Mouse (Mus musculus): ENCODE measurements around the gene Tbc1d2.

Tbc1d2 gene

GRCm38 (mm10) chr4:46569671-46570070, 80.3 kb downstream of the Tbc1d2 start:
- peaks cover 3% of the 10 kb centered on the region; the same call in 1 of the 2 replicates for H3K36me3 ChIP-seq (ENCODE audit: control insufficient read depth, insufficient read depth, low read length, poor library complexity, severe bottlenecking)
- H3K27me3 ChIP-seq (ENCODE audit: control insufficient read depth, insufficient read depth, low read length, poor library complexity, severe bottlenecking), result no peaks in the 10 kb centered on the region
- DNase-seq (ENCODE audit: low read depth, low spot score), result no peak

GRCm38 (mm10) chr4:46568169-46568568, 81.8 kb downstream of the Tbc1d2 start:
- no peak for DNase-seq (ENCODE audit: low read depth, low spot score)
- Histone ChIP-seq H3K36me3 (ENCODE audit: control insufficient read depth, insufficient read depth, low read length, poor library complexity, severe bottlenecking) (peaks cover 3% of the 10 kb centered on the region; the same call in 1 of the 2 replicates), H3K27me3 (ENCODE audit: control insufficient read depth, insufficient read depth, low read length, poor library complexity, severe bottlenecking) (no peaks in the 10 kb centered on the region)

GRCm38 (mm10) chr4:46566931-46567671, 82.9 kb downstream of the Tbc1d2 start:
- Histone ChIP-seq H3K36me3 (ENCODE audit: control insufficient read depth, insufficient read depth, low read length, poor library complexity, severe bottlenecking) (peaks cover 3% of the 10 kb centered on the region; the same call in 1 of the 2 replicates), H3K27me3 (ENCODE audit: control insufficient read depth, insufficient read depth, low read length, poor library complexity, severe bottlenecking) (no peaks in the 10 kb centered on the region)
- DNase-seq (ENCODE audit: low read depth, low spot score), result peak; percentile 35

- DNase-seq (ENCODE audit: low read depth, low spot score), result no peak
- Histone ChIP-seq H3K27me3 (ENCODE audit: control insufficient read depth, insufficient read depth, low read length, poor library complexity, severe bottlenecking) (no peaks in the 10 kb centered on the region), H3K36me3 (ENCODE audit: control insufficient read depth, insufficient read depth, low read length, poor library complexity, severe bottlenecking) (peaks cover 3% of the 10 kb centered on the region; the same call in 1 of the 2 replicates)
Observed at GRCm38 (mm10) chr4:46565393-46565955, 84.5 kb downstream of the Tbc1d2 start.

- no peaks in the 10 kb centered on the region for H3K27me3 ChIP-seq (ENCODE audit: control insufficient read depth, insufficient read depth, low read length, poor library complexity, severe bottlenecking)
- peaks cover 4% of the 10 kb centered on the region; the same call in 1 of the 2 replicates for H3K36me3 ChIP-seq (ENCODE audit: control insufficient read depth, insufficient read depth, low read length, poor library complexity, severe bottlenecking)
- DNase-seq (ENCODE audit: low read depth, low spot score), result no peak
Observed at GRCm38 (mm10) chr4:46564247-46564646, 85.8 kb downstream of the Tbc1d2 start.

GRCm38 (mm10) chr4:46563847-46564246, 86.2 kb downstream of the Tbc1d2 start:
- H3K36me3 ChIP-seq (ENCODE audit: control insufficient read depth, insufficient read depth, low read length, poor library complexity, severe bottlenecking), result peaks cover 4% of the 10 kb centered on the region; the same call in 1 of the 2 replicates
- peak; percentile 62 for DNase-seq (ENCODE audit: low read depth, low spot score)
- H3K27me3 ChIP-seq (ENCODE audit: control insufficient read depth, insufficient read depth, low read length, poor library complexity, severe bottlenecking), result no peaks in the 10 kb centered on the region

GRCm38 (mm10) chr4:46562841-46563240, 87.2 kb downstream of the Tbc1d2 start:
- Histone ChIP-seq H3K36me3 (ENCODE audit: control insufficient read depth, insufficient read depth, low read length, poor library complexity, severe bottlenecking) (peaks cover 1% of the 10 kb centered on the region; the same call in 1 of the 2 replicates), H3K27me3 (ENCODE audit: control insufficient read depth, insufficient read depth, low read length, poor library complexity, severe bottlenecking) (no peaks in the 10 kb centered on the region)
- no peak for DNase-seq (ENCODE audit: low read depth, low spot score)

- Histone ChIP-seq H3K36me3 (ENCODE audit: control insufficient read depth, insufficient read depth, low read length, poor library complexity, severe bottlenecking) (peaks cover 1% of the 10 kb centered on the region; the same call in 1 of the 2 replicates), H3K27me3 (ENCODE audit: control insufficient read depth, insufficient read depth, low read length, poor library complexity, severe bottlenecking) (no peaks in the 10 kb centered on the region)
- no peak for DNase-seq (ENCODE audit: low read depth, low spot score)
Observed at GRCm38 (mm10) chr4:46562037-46562436, 88.0 kb downstream of the Tbc1d2 start.

GRCm38 (mm10) chr4:46560069-46560705, 89.8 kb downstream of the Tbc1d2 start:
- Histone ChIP-seq H3K27me3 (ENCODE audit: control insufficient read depth, insufficient read depth, low read length, poor library complexity, severe bottlenecking) (no peaks in the 10 kb centered on the region), H3K36me3 (ENCODE audit: control insufficient read depth, insufficient read depth, low read length, poor library complexity, severe bottlenecking) (peaks cover 1% of the 10 kb centered on the region; the same call in 1 of the 2 replicates)
- no peak for DNase-seq (ENCODE audit: low read depth, low spot score)

GRCm38 (mm10) chr4:46558672-46559667, 91.0 kb downstream of the Tbc1d2 start:
- Histone ChIP-seq H3K27me3 (ENCODE audit: control insufficient read depth, insufficient read depth, low read length, poor library complexity, severe bottlenecking) (no peaks in the 10 kb centered on the region), H3K36me3 (ENCODE audit: control insufficient read depth, insufficient read depth, low read length, poor library complexity, severe bottlenecking) (peaks cover 1% of the 10 kb centered on the region; the same call in 1 of the 2 replicates)
- DNase-seq (ENCODE audit: low read depth, low spot score), result peak; percentile 52

GRCm38 (mm10) chr4:46556933-46557332, 93.1 kb downstream of the Tbc1d2 start:
- DNase-seq (ENCODE audit: low read depth, low spot score), result no peak
- peaks cover 1% of the 10 kb centered on the region; the same call in 1 of the 2 replicates for H3K36me3 ChIP-seq (ENCODE audit: control insufficient read depth, insufficient read depth, low read length, poor library complexity, severe bottlenecking)
- no peaks in the 10 kb centered on the region for H3K27me3 ChIP-seq (ENCODE audit: control insufficient read depth, insufficient read depth, low read length, poor library complexity, severe bottlenecking)

- peak; percentile 63 for DNase-seq (ENCODE audit: low read depth, low spot score)
- Histone ChIP-seq H3K27me3 (ENCODE audit: control insufficient read depth, insufficient read depth, low read length, poor library complexity, severe bottlenecking) (no peaks in the 10 kb centered on the region), H3K36me3 (ENCODE audit: control insufficient read depth, insufficient read depth, low read length, poor library complexity, severe bottlenecking) (peaks cover 3% of the 10 kb centered on the region)
Observed at GRCm38 (mm10) chr4:46555762-46556161, 94.2 kb downstream of the Tbc1d2 start.

Data from splenic B cell, adult 2 months (primary cell).